Mouse (Mus musculus) liver, embryonic 14.5 days (tissue): Measurements from ENCODE around the gene Gbgt1. TPM values are rescaled to one million over a fixed set of nuclear protein-coding genes. Genes with fewer than 3 reads are reported as not detected.
"Not testable (repeated sequence)": the region's sequence is repeated elsewhere in the genome, so short reads cannot be mapped to it uniquely, and the experiment has no call there.

ENCODE experiments used
- ATAC-seq: fragments of 200-750 bp; cut with Nextera tagmentation; 2 replicates; pipeline ENCODE4 v1.8.0; 2017; ENCODE audit warnings: moderate number of reproducible peaks, mild to moderate bottlenecking, moderate library complexity; ENCODE audit not compliant: insufficient read depth
- DNase-seq, 3 experiments: peaks; one replicate each; pipeline ENCODE4 v3.0.0-alpha.2; 2012 to 2013; ENCODE audit warnings: low read depth in 3 of 3, low spot score in 3 of 3
- H3K27ac ChIP-seq: fragments of 300-500 bp; sonication (generic); 2 replicates; pipeline ENCODE4 v1.5.1; 2014; ENCODE audit warnings: moderate library complexity, mild to moderate bottlenecking, control low read depth, inconsistent platforms
- H3K27me3 ChIP-seq: fragments of 300-500 bp; sonication (generic); 2 replicates; pipeline ENCODE4 v1.6.1; 2014; ENCODE audit warnings: mild to moderate bottlenecking, low read length, moderate library complexity; ENCODE audit not compliant: control insufficient read depth, insufficient read depth
- H3K36me3 ChIP-seq: fragments of 300-500 bp; sonication (generic); replicated peaks from 2 replicates; pipeline ENCODE4 v1.6.1; 2014; ENCODE audit warnings: low read depth; ENCODE audit not compliant: control insufficient read depth, insufficient read depth
- H3K4me1 ChIP-seq, 2 experiments: fragments of 200-500 bp in 1 of 2; fragments of 300-500 bp in 1 of 2; sonication (generic) in 1 of 2; replicated peaks; 2 replicates each; pipeline ENCODE4 v1.6.1; 2012 to 2014; ENCODE audit warnings: antibody characterized with exemption in 1 of 2, inconsistent platforms in 1 of 2, low read length in 1 of 2; ENCODE audit not compliant: control insufficient read depth in 2 of 2, insufficient read depth in 2 of 2
- H3K4me2 ChIP-seq: fragments of 300-500 bp; sonication (generic); 2 replicates; pipeline ENCODE4 v1.6.1; 2014; ENCODE audit warnings: low read depth, mild to moderate bottlenecking, control low read depth, moderate library complexity
- H3K4me3 ChIP-seq, 2 experiments: fragments of 200-500 bp in 1 of 2; fragments of 300-500 bp in 1 of 2; sonication (generic) in 1 of 2; 2 replicates each; pipeline ENCODE4 v1.5.1; 2012 to 2014; ENCODE audit warnings: low read depth in 2 of 2, low read length in 2 of 2, mild to moderate bottlenecking in 2 of 2, control low read depth in 1 of 2, inconsistent platforms in 1 of 2, moderate library complexity in 1 of 2; ENCODE audit not compliant: insufficient read depth in 1 of 2
- H3K9ac ChIP-seq: fragments of 300-500 bp; sonication (generic); replicated peaks from 2 replicates; pipeline ENCODE4 v1.6.1; 2014; ENCODE audit warnings: mild to moderate bottlenecking, control low read depth, moderate library complexity
- H3K9me3 ChIP-seq: fragments of 300-500 bp; sonication (generic); 2 replicates; pipeline ENCODE4 v1.6.1; 2016; ENCODE audit warnings: low read length, mixed read lengths; ENCODE audit not compliant: control insufficient read depth
- CTCF ChIP-seq: IDR thresholded peaks from 2 replicates; pipeline ENCODE4 v1.5.1; 2016; ENCODE audit warnings: antibody characterized with exemption, low read depth, control low read depth
- EP300 ChIP-seq: IDR thresholded peaks from 2 replicates; pipeline ENCODE4 v1.6.1; 2016; ENCODE audit warnings: antibody characterized with exemption, low read depth
- WGBS: fragments of 180-500 bp; shearing (Covaris S2); extraction: QIAGEN DNeasy Blood & Tissue Kit; methylation state at CpG from one replicate; pipeline ENCODE4 v1.1.7; 2014; ENCODE audit not compliant: insufficient replicate concordance; 5-methylcytosine and 5-hydroxymethylcytosine counted together
- polyA plus RNA-seq, 2 experiments: library from polyadenylated mRNA; depleted of rRNA in 1 of 2; stranded (reverse) in 1 of 2; unstranded in 1 of 2; fragments of >200 nt; fragmentation: Nextera tagmentation in 1 of 2; extraction: Ambion mirVana in 1 of 2; gene quantifications; 2 replicates each; pipeline versions ENCODE4 v1.2.1 to v1.2.3; 2012 to 2014

Gene Gbgt1
- polyA plus RNA-seq, 2 experiments, result 0.29 to 0.52 TPM

GRCm38 (mm10) chr2:28505795-28506194 lies 9.1 kb downstream of the Gbgt1 start, which contains the start of gene Gm10134:
Gene Gm10134 (plus strand): TSS chr2:28506095.
- no peak within 1 kb of the TSS for H3K4me3 ChIP-seq
- no peak within 1 kb of the TSS for H3K9ac ChIP-seq
- H3K4me1 ChIP-seq, result no peaks in the 10 kb centered on the region
- no peak within 1 kb of the TSS for H3K27ac ChIP-seq
- H3K27me3 ChIP-seq, result no peaks in the 10 kb centered on the region; the same call in 1 of the 2 replicates
- no peaks in the 10 kb centered on the region for H3K36me3 ChIP-seq
- DNase-seq, result no peak
- WGBS, result 55% methylated on average over 3 of the region's 3 CpGs
- no peaks in the 10 kb centered on the region for H3K9me3 ChIP-seq
- ATAC-seq, result no peak
- TF ChIP-seq CTCF (no peak), EP300 (no peak)
- no peak within 1 kb of the TSS for H3K4me2 ChIP-seq

GRCm38 (mm10) chr2:28506291-28506690 lies 9.6 kb downstream of the Gbgt1 start:
- 66% methylated on average over 6 of the region's 6 CpGs for WGBS
- Histone ChIP-seq H3K9ac (no peak overlapping the region), H3K4me3 (no peak overlapping the region), H3K36me3 (no peaks in the 10 kb centered on the region), H3K9me3 (no peaks in the 10 kb centered on the region), H3K27ac (no peak overlapping the region), H3K4me1 (no peaks in the 10 kb centered on the region), H3K27me3 (no peaks in the 10 kb centered on the region; the same call in 1 of the 2 replicates), H3K4me2 (no peak overlapping the region)
- TF ChIP-seq CTCF (no peak), EP300 (no peak)
- DNase-seq (no peak), ATAC-seq (no peak)

GRCm38 (mm10) chr2:28511600-28511999 lies 14.9 kb downstream of the Gbgt1 start:
- WGBS, result 37% methylated on average over 5 of the region's 5 CpGs
- H3K9me3 ChIP-seq, H3K27ac ChIP-seq, DNase-seq, H3K9ac ChIP-seq, H3K4me2 ChIP-seq, H3K36me3 ChIP-seq, H3K4me1 ChIP-seq, ATAC-seq, H3K4me3 ChIP-seq: not testable (repeated sequence)
- H3K27me3 ChIP-seq, result peaks cover 22% of the 10 kb centered on the region
- TF ChIP-seq CTCF, result peak; percentile 35

- Histone ChIP-seq H3K36me3 (no peaks in the 10 kb centered on the region), H3K4me3 (peak within 1 kb of the TSS; percentile 38 to 51), H3K27ac (no peak within 1 kb of the TSS), H3K4me2 (peak within 1 kb of the TSS; percentile 60), H3K4me1 (0 out of 4 replicates have a peak, but pooled peaks cover 0 to 3% of the 10 kb centered on the region in 2 experiments), H3K27me3 (peaks cover 22% of the 10 kb centered on the region), H3K9ac (no peak within 1 kb of the TSS), H3K9me3 (no peaks in the 10 kb centered on the region)
- WGBS, result under 1% methylated on average over 55 of the region's 71 CpGs
- TF ChIP-seq CTCF (no peak), EP300 (no peak)
- DNase-seq (no peak), ATAC-seq (peak; percentile 31; the same call in 1 of the 2 replicates)
Observed at GRCm38 (mm10) chr2:28512798-28513401, 16.2 kb downstream of the Gbgt1 start, which contains the start of gene Ralgds. Gene Ralgds (plus strand): TSS chr2:28513125.

GRCm38 (mm10) chr2:28513431-28514370 lies 17.0 kb downstream of the Gbgt1 start:
- Histone ChIP-seq H3K9me3 (no peaks in the 10 kb centered on the region), H3K4me3 (peak overlapping the region; percentile 38 to 51), H3K9ac (no peak overlapping the region), H3K36me3 (no peaks in the 10 kb centered on the region), H3K27me3 (peaks cover 22% of the 10 kb centered on the region), H3K4me1 (0 out of 4 replicates have a peak, but pooled peaks cover 0 to 3% of the 10 kb centered on the region in 2 experiments), H3K27ac (no peak overlapping the region), H3K4me2 (peak overlapping the region; percentile 60)
- 6% methylated on average over 47 of the region's 47 CpGs for WGBS
- ATAC-seq (no peak), DNase-seq (no peak)
- TF ChIP-seq CTCF (no peak), EP300 (no peak)
